Mouse (Mus musculus) forebrain, embryonic 13.5 days (tissue): ENCODE results near the gene Nrg4. TPM values are rescaled to one million over a fixed set of nuclear protein-coding genes. Genes with fewer than 3 reads are reported as not detected.

Source experiments
- ATAC-seq: fragments of 200-750 bp; cut with Nextera tagmentation; 2 replicates; pipeline ENCODE4 v1.8.0; 2017
- H3K27ac ChIP-seq: fragments of 300-500 bp; sonication (generic); 2 replicates; pipeline ENCODE4 v1.5.1; 2015; ENCODE audit warnings: inconsistent platforms, mild to moderate bottlenecking, moderate library complexity
- H3K27me3 ChIP-seq: fragments of 300-500 bp; sonication (generic); 2 replicates; pipeline ENCODE4 v1.6.1; 2015; ENCODE audit warnings: mild to moderate bottlenecking, inconsistent platforms
- H3K36me3 ChIP-seq: fragments of 300-500 bp; sonication (generic); 2 replicates; pipeline ENCODE4 v1.6.1; 2015; ENCODE audit warnings: mild to moderate bottlenecking, inconsistent platforms; ENCODE audit not compliant: poor library complexity, severe bottlenecking
- H3K4me1 ChIP-seq: fragments of 300-500 bp; sonication (generic); 2 replicates; pipeline ENCODE4 v1.6.1; 2015; ENCODE audit warnings: inconsistent platforms
- H3K4me2 ChIP-seq: fragments of 300-500 bp; sonication (generic); 2 replicates; pipeline ENCODE4 v1.6.1; 2015; ENCODE audit warnings: inconsistent platforms, mild to moderate bottlenecking, moderate library complexity
- H3K4me3 ChIP-seq: fragments of 300-500 bp; sonication (generic); 2 replicates; pipeline ENCODE4 v1.5.1; 2015; ENCODE audit warnings: mild to moderate bottlenecking, inconsistent platforms
- H3K9ac ChIP-seq: fragments of 300-500 bp; sonication (generic); 2 replicates; pipeline ENCODE4 v1.6.1; 2015; ENCODE audit warnings: mild to moderate bottlenecking, inconsistent platforms
- H3K9me3 ChIP-seq: fragments of 300-500 bp; sonication (generic); replicated peaks from 2 replicates; pipeline ENCODE4 v1.6.1; 2016; ENCODE audit warnings: inconsistent platforms
- WGBS: fragments of 180-500 bp; shearing (Covaris S2); methylation state at CpG from one replicate; pipeline ENCODE4 v1.1.7; 2015; 5-methylcytosine and 5-hydroxymethylcytosine counted together
- polyA plus RNA-seq: library from polyadenylated mRNA; unstranded; fragments of >200 nt; fragmentation: Nextera tagmentation; extraction: Ambion mirVana; gene quantifications from 2 replicates; pipeline ENCODE4 v1.2.1, GENCODE M21; 2015

Gene Nrg4
- polyA plus RNA-seq, 1 experiment from 2014 or later: 0.93 TPM

DNA sequence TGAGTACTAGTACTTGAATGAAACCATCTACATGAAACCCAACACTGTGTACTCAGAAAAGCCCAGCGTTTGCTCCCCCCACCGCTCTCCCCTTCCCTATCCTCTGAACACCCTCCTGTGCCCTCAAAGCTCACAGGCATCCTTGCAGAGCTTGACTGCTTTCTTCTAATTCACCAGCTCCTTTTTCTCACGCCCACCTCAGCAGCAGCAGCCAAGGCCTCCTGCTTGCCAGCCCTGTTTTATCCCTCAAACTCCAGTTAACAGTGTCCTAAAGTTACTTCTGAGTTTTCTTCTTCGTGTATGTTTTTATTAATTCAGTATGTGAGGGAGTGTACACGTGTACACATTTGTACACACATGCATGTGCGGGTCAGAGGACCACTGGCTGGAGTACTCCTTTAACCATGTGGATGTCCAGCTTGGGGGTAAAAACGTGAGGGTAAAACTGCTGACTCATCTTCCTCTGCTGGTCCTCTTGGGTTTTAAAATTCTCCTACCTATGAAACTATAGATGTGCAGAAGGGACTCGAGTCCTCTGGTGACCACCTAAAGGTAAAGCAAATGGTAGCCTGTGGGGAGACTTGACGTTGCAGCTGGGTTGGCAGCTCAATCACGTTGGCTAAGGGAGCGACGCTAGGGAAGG is 12.9 kb downstream of the Nrg4 start:
- Histone ChIP-seq H3K36me3 (no peaks in the 10 kb centered on the region), H3K9ac (no peak overlapping the region), H3K4me3 (no peak overlapping the region), H3K27ac (no peak overlapping the region), H3K4me2 (no peak overlapping the region), H3K27me3 (no peaks in the 10 kb centered on the region; the same call in 1 of the 2 replicates), H3K4me1 (no peaks in the 10 kb centered on the region), H3K9me3 (no peaks in the 10 kb centered on the region)
- WGBS: 71% methylated on average over 12 of the region's 12 CpGs
- ATAC-seq: no peak

GRCm38 (mm10) chr9:55311560-55311959 is 15.1 kb downstream of the Nrg4 start:
- Histone ChIP-seq H3K9ac (no peak overlapping the region), H3K4me2 (no peak overlapping the region), H3K27ac (no peak overlapping the region), H3K4me1 (no peaks in the 10 kb centered on the region), H3K36me3 (no peaks in the 10 kb centered on the region), H3K9me3 (no peaks in the 10 kb centered on the region), H3K27me3 (no peaks in the 10 kb centered on the region; the same call in 1 of the 2 replicates), H3K4me3 (no peak overlapping the region)
- 12% methylated on average over 5 of the region's 5 CpGs for WGBS
- peak; percentile 75 for ATAC-seq

GRCm38 (mm10) chr9:55308455-55308854 is 18.2 kb downstream of the Nrg4 start:
- H3K9ac ChIP-seq: no peak overlapping the region
- WGBS: 89% methylated on average over 5 of the region's 5 CpGs
- no peak overlapping the region for H3K27ac ChIP-seq
- no peak for ATAC-seq
- H3K4me1 ChIP-seq: no peaks in the 10 kb centered on the region
- no peaks in the 10 kb centered on the region for H3K9me3 ChIP-seq
- H3K4me3 ChIP-seq: no peak overlapping the region
- no peak overlapping the region for H3K4me2 ChIP-seq
- no peaks in the 10 kb centered on the region; the same call in 1 of the 2 replicates for H3K27me3 ChIP-seq
- no peaks in the 10 kb centered on the region for H3K36me3 ChIP-seq

GRCm38 (mm10) chr9:55307557-55307956 is 19.1 kb downstream of the Nrg4 start:
- Histone ChIP-seq H3K4me2 (no peak overlapping the region), H3K4me3 (no peak overlapping the region), H3K27ac (no peak overlapping the region), H3K9me3 (no peaks in the 10 kb centered on the region), H3K27me3 (no peaks in the 10 kb centered on the region), H3K36me3 (no peaks in the 10 kb centered on the region), H3K4me1 (no peaks in the 10 kb centered on the region), H3K9ac (no peak overlapping the region)
- no peak for ATAC-seq
- WGBS: 84% methylated on average over 5 of the region's 5 CpGs

DNA sequence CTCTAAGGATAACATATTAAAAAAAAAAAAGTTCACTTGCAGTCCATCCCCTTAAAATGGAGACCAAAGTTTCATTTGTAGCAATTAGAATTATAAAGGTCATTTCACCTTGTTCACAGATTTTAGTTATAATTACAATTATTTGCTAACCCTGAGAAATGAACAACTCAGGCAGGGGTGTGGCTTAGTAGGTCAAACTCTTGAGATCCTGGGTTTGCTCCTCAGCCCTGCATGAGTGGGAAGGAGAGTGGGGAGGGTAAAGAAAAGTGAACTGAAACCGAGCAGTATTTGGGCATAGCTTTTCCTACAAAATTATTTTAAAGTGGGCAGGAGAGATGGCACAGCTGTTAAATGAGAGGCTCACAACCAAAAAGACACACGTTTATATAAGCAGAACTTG is 19.6 kb downstream of the Nrg4 start:
- WGBS: 76% methylated on average over 2 of the region's 2 CpGs

DNA sequence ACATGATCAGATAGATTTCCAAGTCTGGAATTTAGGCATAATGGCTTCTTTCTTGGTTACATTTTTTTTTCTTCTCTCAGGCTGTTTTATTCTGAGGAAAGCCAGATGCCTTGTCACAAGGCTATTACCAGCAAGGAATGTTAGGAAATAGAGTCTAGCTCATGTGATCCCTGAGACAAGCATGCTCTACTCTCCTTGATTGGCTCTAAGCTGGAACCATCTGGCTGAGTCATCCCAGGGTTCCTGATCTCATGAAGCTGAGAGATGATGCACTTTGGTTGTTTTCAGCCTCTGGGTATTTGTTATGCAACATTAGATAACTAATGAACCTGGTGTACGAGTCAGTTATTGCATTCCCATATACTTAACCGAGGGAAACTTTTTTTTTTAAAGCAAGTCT is 30.4 kb downstream of the Nrg4 start:
- no peaks in the 10 kb centered on the region for H3K27me3 ChIP-seq
- ATAC-seq: no peak
- no peak overlapping the region for H3K9ac ChIP-seq
- H3K4me3 ChIP-seq: no peak overlapping the region
- H3K4me1 ChIP-seq: no peaks in the 10 kb centered on the region
- H3K9me3 ChIP-seq: 0 out of 2 replicates have a peak, but pooled peaks cover 3% of the 10 kb centered on the region
- H3K4me2 ChIP-seq: no peak overlapping the region
- no peaks in the 10 kb centered on the region for H3K36me3 ChIP-seq
- 33% methylated on average over 2 of the region's 2 CpGs for WGBS
- no peak overlapping the region for H3K27ac ChIP-seq

More for the DNA sequence above, 19.6 kb downstream of the Nrg4 start:
- no peaks in the 10 kb centered on the region for H3K4me1 ChIP-seq
- no peaks in the 10 kb centered on the region for H3K27me3 ChIP-seq
- H3K27ac ChIP-seq: no peak overlapping the region
- no peak overlapping the region for H3K4me2 ChIP-seq
- H3K4me3 ChIP-seq: no peak overlapping the region
- no peaks in the 10 kb centered on the region for H3K36me3 ChIP-seq
- no peak overlapping the region for H3K9ac ChIP-seq
- no peak for ATAC-seq
- H3K9me3 ChIP-seq: no peaks in the 10 kb centered on the region

- no peak overlapping the region for H3K9ac ChIP-seq
- no peaks in the 10 kb centered on the region for H3K4me1 ChIP-seq
- H3K27me3 ChIP-seq: no peaks in the 10 kb centered on the region
- no peak overlapping the region for H3K27ac ChIP-seq
- no peak overlapping the region for H3K4me2 ChIP-seq
- H3K9me3 ChIP-seq: 0 out of 2 replicates have a peak, but pooled peaks cover 3% of the 10 kb centered on the region
- H3K4me3 ChIP-seq: no peak overlapping the region
- no peak for ATAC-seq
- H3K36me3 ChIP-seq: no peaks in the 10 kb centered on the region
- 93% methylated on average over 4 of the region's 4 CpGs for WGBS
Observed at GRCm38 (mm10) chr9:55291966-55292365, 34.7 kb downstream of the Nrg4 start.

DNA sequence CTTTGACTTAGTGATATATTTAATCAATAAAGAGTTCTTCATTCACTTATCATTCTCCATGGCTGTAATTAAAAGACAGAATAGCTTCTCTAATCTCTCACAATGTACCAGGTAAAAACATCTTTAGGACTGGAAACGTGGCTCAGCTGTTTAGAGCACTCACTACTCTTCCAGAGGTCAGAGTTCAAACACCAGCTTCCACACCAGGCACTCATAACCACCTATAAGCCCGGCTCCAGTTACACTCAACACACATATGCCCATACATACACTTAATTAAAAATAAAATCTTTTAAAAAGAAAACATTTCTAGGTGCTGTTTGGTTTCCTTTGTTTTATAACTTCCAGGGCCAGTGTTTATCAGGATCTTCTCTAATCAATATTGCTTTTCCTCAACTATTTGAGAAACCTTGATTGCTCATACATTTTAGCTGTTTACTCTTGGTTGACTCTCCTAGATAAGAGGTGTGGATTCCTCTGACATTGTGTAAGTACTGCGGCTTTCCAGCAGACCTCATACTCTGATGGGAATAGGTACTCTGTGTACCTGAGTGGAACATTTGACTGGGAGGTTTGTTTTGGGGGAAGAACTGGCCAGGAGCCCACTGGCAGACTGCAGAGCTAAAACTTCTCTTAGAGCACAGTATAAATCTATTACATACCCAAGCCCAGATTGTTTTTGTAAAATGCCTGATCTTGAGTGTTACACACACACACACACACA is 37.0 kb downstream of the Nrg4 start:
- H3K4me1 ChIP-seq: no peaks in the 10 kb centered on the region
- H3K4me2 ChIP-seq: no peak overlapping the region
- WGBS: 71% methylated on average over 3 of the region's 3 CpGs
- H3K27ac ChIP-seq: no peak overlapping the region
- no peaks in the 10 kb centered on the region for H3K27me3 ChIP-seq
- H3K4me3 ChIP-seq: no peak overlapping the region
- H3K9ac ChIP-seq: no peak overlapping the region
- no peak for ATAC-seq
- no peaks in the 10 kb centered on the region for H3K9me3 ChIP-seq
- no peaks in the 10 kb centered on the region for H3K36me3 ChIP-seq

DNA sequence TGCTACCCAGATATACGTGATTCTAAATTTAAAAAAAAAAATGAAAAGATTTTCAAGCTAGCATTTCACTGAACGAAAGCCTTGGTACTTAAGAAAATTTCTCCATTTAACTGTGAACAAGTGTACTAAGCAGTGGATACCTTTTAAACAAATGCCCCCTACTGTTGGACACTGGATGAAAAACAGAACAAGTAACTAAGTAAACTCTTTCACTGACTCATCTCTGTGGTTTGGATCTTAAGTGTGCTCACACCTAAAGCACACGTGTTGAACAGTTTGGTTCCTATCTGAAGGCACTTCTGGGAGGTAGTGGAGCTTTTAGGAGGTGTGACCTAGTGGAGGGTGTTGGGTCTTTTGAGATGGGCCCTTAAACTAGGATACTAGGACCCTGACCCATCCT is 41.4 kb downstream of the Nrg4 start:
- no peaks in the 10 kb centered on the region for H3K27me3 ChIP-seq
- no peaks in the 10 kb centered on the region for H3K9me3 ChIP-seq
- H3K36me3 ChIP-seq: no peaks in the 10 kb centered on the region
- H3K4me1 ChIP-seq: no peaks in the 10 kb centered on the region
- H3K4me2 ChIP-seq: no peak overlapping the region
- ATAC-seq: no peak
- 79% methylated on average over 3 of the region's 3 CpGs for WGBS
- no peak overlapping the region for H3K4me3 ChIP-seq
- H3K9ac ChIP-seq: no peak overlapping the region
- no peak overlapping the region for H3K27ac ChIP-seq

- H3K9ac ChIP-seq: no peak overlapping the region
- no peak for ATAC-seq
- H3K36me3 ChIP-seq: no peaks in the 10 kb centered on the region
- H3K27me3 ChIP-seq: no peaks in the 10 kb centered on the region
- H3K9me3 ChIP-seq: no peaks in the 10 kb centered on the region
- no peak overlapping the region for H3K4me2 ChIP-seq
- WGBS: 7% methylated on average over 14 of the region's 14 CpGs
- no peak overlapping the region for H3K4me3 ChIP-seq
- H3K4me1 ChIP-seq: no peaks in the 10 kb centered on the region
- H3K27ac ChIP-seq: no peak overlapping the region
Observed at GRCm38 (mm10) chr9:55283516-55283915, 43.1 kb downstream of the Nrg4 start.

GRCm38 (mm10) chr9:55279114-55279825 is 47.4 kb downstream of the Nrg4 start:
- Histone ChIP-seq H3K4me1 (no peaks in the 10 kb centered on the region), H3K4me3 (no peak overlapping the region), H3K27me3 (no peaks in the 10 kb centered on the region), H3K27ac (no peak overlapping the region), H3K9ac (no peak overlapping the region), H3K36me3 (no peaks in the 10 kb centered on the region), H3K9me3 (no peaks in the 10 kb centered on the region), H3K4me2 (no peak overlapping the region)
- 90% methylated on average over 8 of the region's 8 CpGs for WGBS
- ATAC-seq: no peak

DNA sequence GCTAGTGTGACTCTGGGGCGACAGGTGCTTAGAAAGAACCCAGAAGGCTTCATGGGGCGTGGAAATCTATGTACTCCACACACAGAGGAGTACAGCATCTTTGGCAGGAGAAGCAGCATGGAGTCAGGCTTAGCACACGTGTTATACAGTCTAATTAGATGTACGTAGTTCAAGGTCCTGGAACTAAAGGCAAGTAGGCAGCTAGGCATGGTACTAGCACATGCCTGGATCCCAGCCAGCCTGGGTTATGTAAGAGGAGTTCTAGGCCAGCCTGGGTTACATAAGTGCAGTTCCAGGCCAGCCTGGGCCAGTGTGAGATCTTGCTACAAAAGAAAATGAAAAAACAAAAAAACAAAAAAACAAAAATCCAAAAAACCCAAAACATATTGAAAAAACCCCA is 49.1 kb downstream of the Nrg4 start:
- ATAC-seq: no peak
- Histone ChIP-seq H3K36me3 (no peaks in the 10 kb centered on the region), H3K9ac (no peak overlapping the region), H3K4me3 (no peak overlapping the region), H3K27ac (no peak overlapping the region), H3K27me3 (no peaks in the 10 kb centered on the region), H3K4me1 (no peaks in the 10 kb centered on the region), H3K9me3 (no peaks in the 10 kb centered on the region), H3K4me2 (no peak overlapping the region)
- WGBS: 82% methylated on average over 4 of the region's 4 CpGs
